Comparison of ENCODE assay signal across 1 mouse cellular context in the genomic region with DNA sequence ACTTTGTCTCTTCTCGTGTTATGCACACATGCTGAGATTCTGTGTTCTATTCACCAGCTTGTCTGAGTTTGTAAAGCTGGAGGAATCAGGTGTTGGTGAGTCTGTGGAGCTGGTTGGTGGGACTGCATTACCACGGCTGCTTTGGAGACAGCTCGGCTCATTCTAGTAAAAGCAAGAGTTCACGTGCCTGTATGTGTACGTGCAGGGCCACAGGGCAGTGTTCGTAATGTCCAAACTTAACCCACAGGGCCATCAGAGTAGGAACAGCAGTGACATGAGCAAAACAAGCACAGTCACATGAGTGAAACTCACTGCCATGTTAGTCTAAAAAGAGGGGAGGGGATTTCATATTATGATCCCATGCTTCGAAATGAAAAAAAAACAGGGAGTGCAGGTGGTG.
TF ChIP-seq lines count a peak whose summit lies in the region.

No protein-coding gene starts in this region.

TF ChIP-seq in MEL, 35 proteins besides CTCF, POLR2A, EP300 and RAD21:
- no peak for TF ChIP-seq TBP (IDR thresholded peaks at IDR 0.05; ENCODE audit: low read depth, low read length)
- no peak for TF ChIP-seq ETS1 (IDR thresholded peaks at IDR 0.05; ENCODE audit: low read depth, low read length)
- no peak for TF ChIP-seq USF1 (IDR thresholded peaks at IDR 0.05; ENCODE audit: low read depth, low read length)
- TF ChIP-seq NELFE (IDR thresholded peaks at IDR 0.05; ENCODE audit: low read depth, low read length): no peak
- TF ChIP-seq ZKSCAN1 (IDR thresholded peaks at IDR 0.05; ENCODE audit: low read depth, low read length): no peak
- TF ChIP-seq ZC3H11A (IDR thresholded peaks at IDR 0.05; ENCODE audit: low read depth, low read length): no peak
- TF ChIP-seq MYB (IDR thresholded peaks at IDR 0.05; ENCODE audit: low read depth, low read length): no peak
